21 mouse cellular contexts compared by ENCODE assay signal in genomic region chr14:115407309-115407930, GRCm38 (mm10).
A peak's percentile ranks its signal among the peaks of the same experiment; 100 is the strongest.
DNase-seq lines count a peak whose midpoint lies in the region; ATAC-seq and TF ChIP-seq lines count a peak whose summit lies in the region.
"Had no signal": no experiment of that assay in that cellular context is flagged by ENCODE, and none has a peak within 500 bp of the region (broad histone marks: within the 10 kb centered on the region; RNA-seq: fewer than 3 reads in every experiment).

No protein-coding gene starts in this region.

- no peaks in the 10 kb centered on the region for H3K36me3 ChIP-seq in kidney, adult 2 months (ENCODE audit: control insufficient read depth, insufficient read depth, low read length)
- H3K36me3 ChIP-seq in kidney, embryonic 15.5 days: no peaks in the 10 kb centered on the region
- no peaks in the 10 kb centered on the region for H3K36me3 ChIP-seq in neural tube, embryonic 11.5 days (ENCODE audit: control insufficient read depth, insufficient read depth, low read length)
- H3K36me3 ChIP-seq in neural tube, embryonic 15.5 days: no peaks in the 10 kb centered on the region
- H3K36me3 ChIP-seq: embryonic facial prominence, embryonic 13.5 days; heart, embryonic 13.5 days; lung, embryonic 15.5 days; stomach, embryonic 15.5 days had no signal

- DNase-seq in kidney, adult 2 months: peak; percentile 54
- peak; percentile 12 for DNase-seq in neural tube, embryonic 11.5 days (ENCODE audit: low spot score)
- DNase-seq in lung, postnatal 10 days: no peak
- no peak for DNase-seq in testis, postnatal 14 days (ENCODE audit: low spot score)
- DNase-seq: adrenal gland, postnatal 25 days; cerebellum, adult 18-20 months; forebrain, postnatal 0 days; heart, adult 11 months; heart, postnatal 36 days; right cerebral cortex, postnatal 14 days had no signal

- no peak for TF ChIP-seq POLR2A in kidney, adult 2 months (IDR thresholded peaks at IDR 0.05; ENCODE audit: low read depth, low read length)

- 50% methylated on average over 2 of the region's 2 CpGs for WGBS in kidney, adult 2 months
- 42% methylated on average over 2 of the region's 2 CpGs for WGBS in kidney, embryonic 15.5 days
- WGBS in neural tube, embryonic 11.5 days: 59% methylated on average over 2 of the region's 2 CpGs
- WGBS in neural tube, embryonic 15.5 days: 60% methylated on average over 2 of the region's 2 CpGs

- H3K9ac ChIP-seq in kidney, embryonic 15.5 days: no peak overlapping the region
- H3K9ac ChIP-seq in neural tube, embryonic 11.5 days (ENCODE audit: low read length): no peak overlapping the region
- H3K9ac ChIP-seq in neural tube, embryonic 15.5 days (replicated peaks): no peak overlapping the region
- H3K9ac ChIP-seq: embryonic facial prominence, embryonic 13.5 days; forebrain, postnatal 0 days; heart, embryonic 13.5 days; lung, embryonic 15.5 days; stomach, embryonic 15.5 days had no signal

- no peak overlapping the region for H3K27ac ChIP-seq in kidney, adult 2 months (ENCODE audit: insufficient read depth, low read depth, low read length)
- H3K27ac ChIP-seq in kidney, embryonic 15.5 days: no peak overlapping the region
- no peak overlapping the region for H3K27ac ChIP-seq in neural tube, embryonic 11.5 days (ENCODE audit: low read depth, low read length)
- H3K27ac ChIP-seq in neural tube, embryonic 15.5 days (replicated peaks): no peak overlapping the region
- H3K27ac ChIP-seq: embryonic facial prominence, embryonic 13.5 days; heart, embryonic 13.5 days; lung, embryonic 15.5 days; stomach, embryonic 15.5 days had no signal

- peaks cover 10% of the 10 kb centered on the region; the same call in 1 of the 2 replicates for H3K4me1 ChIP-seq in kidney, adult 2 months (ENCODE audit: control insufficient read depth, insufficient read depth, low read length)
- 0 out of 2 replicates have a peak, but pooled peaks cover 7% of the 10 kb centered on the region for H3K4me1 ChIP-seq in kidney, embryonic 15.5 days
- H3K4me1 ChIP-seq in neural tube, embryonic 11.5 days (ENCODE audit: control insufficient read depth, insufficient read depth, low read length): no peaks in the 10 kb centered on the region
- H3K4me1 ChIP-seq in neural tube, embryonic 15.5 days: no peaks in the 10 kb centered on the region
- H3K4me1 ChIP-seq: embryonic facial prominence, embryonic 13.5 days; heart, embryonic 13.5 days; lung, embryonic 15.5 days; stomach, embryonic 15.5 days had no signal

- no peak overlapping the region for H3K4me3 ChIP-seq in kidney, adult 2 months (ENCODE audit: insufficient read depth, low read depth, low read length)
- H3K4me3 ChIP-seq in kidney, embryonic 15.5 days (replicated peaks): no peak overlapping the region
- H3K4me3 ChIP-seq in neural tube, embryonic 11.5 days (ENCODE audit: low read depth, low read length): no peak overlapping the region
- H3K4me3 ChIP-seq in neural tube, embryonic 15.5 days (replicated peaks): no peak overlapping the region
- H3K4me3 ChIP-seq: embryonic facial prominence, embryonic 13.5 days; heart, embryonic 13.5 days; lung, embryonic 15.5 days; stomach, embryonic 15.5 days had no signal

- H3K4me2 ChIP-seq in kidney, embryonic 15.5 days: no peak overlapping the region
- no peak overlapping the region for H3K4me2 ChIP-seq in neural tube, embryonic 11.5 days (ENCODE audit: low read depth)
- no peak overlapping the region for H3K4me2 ChIP-seq in neural tube, embryonic 15.5 days
- H3K4me2 ChIP-seq: embryonic facial prominence, embryonic 13.5 days; heart, embryonic 13.5 days; liver, embryonic 11.5 days; lung, embryonic 15.5 days; stomach, embryonic 15.5 days had no signal

- no peak for ATAC-seq in kidney, embryonic 15.5 days (replicated peaks; ENCODE audit: low FRiP score)
- no peak for ATAC-seq in neural tube, embryonic 11.5 days (ENCODE audit: insufficient read depth, low FRiP score, low TSS enrichment)
- ATAC-seq in neural tube, embryonic 15.5 days (ENCODE audit: low FRiP score): no peak
- peak; percentile 67 to 71 for ATAC-seq in hematopoietic stem cell, adult 5-6 weeks (replicated peaks in 1 of 2; ENCODE audit: insufficient read depth in 1 of 2, low FRiP score in 2 of 2, low TSS enrichment in 1 of 2, low read depth in 1 of 2, poor library complexity in 2 of 2, severe bottlenecking in 2 of 2)
- ATAC-seq: activated CD4-positive, CD25-positive, alpha-beta regulatory T cell, adult 4 months; forebrain, postnatal 0 days; intestine, postnatal 0 days; Patski had no signal

- H3K9me3 ChIP-seq in kidney, embryonic 15.5 days (replicated peaks): no peaks in the 10 kb centered on the region
- H3K9me3 ChIP-seq in neural tube, embryonic 11.5 days (ENCODE audit: control insufficient read depth, low read length): no peaks in the 10 kb centered on the region
- no peaks in the 10 kb centered on the region for H3K9me3 ChIP-seq in neural tube, embryonic 15.5 days (replicated peaks)
- H3K9me3 ChIP-seq: embryonic facial prominence, embryonic 13.5 days; heart, embryonic 13.5 days; lung, embryonic 15.5 days; stomach, embryonic 15.5 days had no signal

- no peaks in the 10 kb centered on the region for H3K27me3 ChIP-seq in kidney, adult 2 months (replicated peaks; ENCODE audit: control insufficient read depth, insufficient read depth, low read length)
- no peaks in the 10 kb centered on the region for H3K27me3 ChIP-seq in kidney, embryonic 15.5 days
- no peaks in the 10 kb centered on the region for H3K27me3 ChIP-seq in neural tube, embryonic 11.5 days (ENCODE audit: control insufficient read depth, insufficient read depth, low read length)
- no peaks in the 10 kb centered on the region for H3K27me3 ChIP-seq in neural tube, embryonic 15.5 days (replicated peaks)
- H3K27me3 ChIP-seq: embryonic facial prominence, embryonic 13.5 days; heart, embryonic 13.5 days; lung, embryonic 15.5 days; stomach, embryonic 15.5 days had no signal

- no peak for TF ChIP-seq CTCF in kidney, adult 2 months (conservative IDR thresholded peaks at IDR 0.05; ENCODE audit: insufficient read depth, insufficient read length, low read depth, low read length)

Comparison
In these comparisons a context has a peak if more than half of its experiments do, and no peak if none do; other contexts are left out.
1. DNase-seq: peak in kidney, adult 2 months (single experiment) and neural tube, embryonic 11.5 days (single experiment); none in lung, postnatal 10 days (single experiment) and testis, postnatal 14 days (single experiment).
2. ATAC-seq: peak in hematopoietic stem cell, adult 5-6 weeks (2 of 2); none in kidney, embryonic 15.5 days (single experiment), neural tube, embryonic 11.5 days (single experiment) and neural tube, embryonic 15.5 days (single experiment).